Mouse (Mus musculus): Measurements from ENCODE around the gene Gnas.

GRCm38 (mm10) chr2:174288673-174289430, 4.7 kb downstream of the Gnas start:
- TF ChIP-seq POLR2A (IDR thresholded peaks at IDR 0.05; ENCODE audit: borderline replicate concordance, control insufficient read depth, low read depth, low read length), result no peak
- TF ChIP-seq CTCF (IDR thresholded peaks at IDR 0.05; ENCODE audit: control insufficient read depth, insufficient read depth, low read length), result no peak
